Mouse (Mus musculus): ENCODE results near the gene Trhde. TPM values are rescaled to one million over a fixed set of nuclear protein-coding genes. Genes with fewer than 3 reads are reported as not detected.

The Trhde gene
- polyA plus RNA-seq, 1 experiment from 2014 or later = 1.0 TPM

DNA sequence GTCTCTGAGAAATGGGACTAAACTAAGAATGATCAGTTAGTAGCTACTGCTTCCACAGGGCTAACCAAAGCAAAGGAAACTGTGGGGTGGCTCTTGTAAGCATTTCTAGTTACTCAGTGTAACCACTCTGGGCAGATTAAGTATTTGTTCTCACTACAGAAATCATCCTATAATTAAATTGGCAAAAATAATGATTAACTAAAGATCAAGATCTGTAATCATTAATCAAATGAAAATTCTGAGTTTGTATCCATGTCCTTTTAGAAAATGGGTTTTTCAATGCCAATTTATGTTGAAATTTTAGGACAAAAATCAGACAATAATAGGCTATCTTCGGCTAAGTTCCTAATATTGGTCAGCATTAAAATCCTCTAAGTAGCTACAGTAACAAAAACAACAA is 4.4 kb downstream of the Trhde start:
- no peak overlapping the region for H3K4me3 ChIP-seq (replicated peaks)
- peaks cover 25% of the 10 kb centered on the region for H3K4me1 ChIP-seq
- H3K9ac ChIP-seq = no peak overlapping the region
- no peak for ATAC-seq (ENCODE audit: insufficient number of reproducible peaks, low FRiP score, low TSS enrichment, low read depth)
- H3K9me3 ChIP-seq (replicated peaks) = no peaks in the 10 kb centered on the region
- H3K36me3 ChIP-seq = no peaks in the 10 kb centered on the region
- WGBS = 94% methylated on average over 1 of the region's 1 CpGs
- peaks cover 37% of the 10 kb centered on the region for H3K27me3 ChIP-seq
- no peak overlapping the region for H3K27ac ChIP-seq (replicated peaks)
- H3K4me2 ChIP-seq (replicated peaks) = no peak overlapping the region

DNA sequence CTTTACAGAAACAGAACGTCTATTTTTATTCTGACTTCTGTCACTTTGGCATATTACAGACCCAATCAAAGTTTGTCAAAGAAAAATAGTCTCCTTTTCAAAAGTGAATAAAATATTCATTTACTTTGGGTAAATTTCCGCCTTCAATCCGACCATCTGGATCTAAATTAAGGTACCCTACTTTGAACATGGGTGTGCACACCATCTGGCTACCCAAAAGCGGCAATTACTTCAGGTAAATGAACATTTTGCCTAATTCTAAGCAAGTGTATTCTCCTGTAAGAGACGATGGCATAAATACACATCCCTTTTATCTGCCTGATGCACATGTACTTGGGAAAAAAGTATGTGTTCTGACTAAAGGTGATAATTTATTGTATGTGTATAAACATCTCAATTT is 5.2 kb downstream of the Trhde start:
- 72% methylated on average over 5 of the region's 5 CpGs for WGBS
- ATAC-seq (ENCODE audit: insufficient number of reproducible peaks, low FRiP score, low TSS enrichment, low read depth) = no peak
- peaks cover 29% of the 10 kb centered on the region for H3K27me3 ChIP-seq
- no peak overlapping the region for H3K27ac ChIP-seq (replicated peaks)
- H3K36me3 ChIP-seq = no peaks in the 10 kb centered on the region
- no peak overlapping the region for H3K4me3 ChIP-seq (replicated peaks)
- no peak overlapping the region for H3K9ac ChIP-seq
- peaks cover 18% of the 10 kb centered on the region for H3K4me1 ChIP-seq
- no peak overlapping the region for H3K4me2 ChIP-seq (replicated peaks)
- no peaks in the 10 kb centered on the region for H3K9me3 ChIP-seq (replicated peaks)

DNA sequence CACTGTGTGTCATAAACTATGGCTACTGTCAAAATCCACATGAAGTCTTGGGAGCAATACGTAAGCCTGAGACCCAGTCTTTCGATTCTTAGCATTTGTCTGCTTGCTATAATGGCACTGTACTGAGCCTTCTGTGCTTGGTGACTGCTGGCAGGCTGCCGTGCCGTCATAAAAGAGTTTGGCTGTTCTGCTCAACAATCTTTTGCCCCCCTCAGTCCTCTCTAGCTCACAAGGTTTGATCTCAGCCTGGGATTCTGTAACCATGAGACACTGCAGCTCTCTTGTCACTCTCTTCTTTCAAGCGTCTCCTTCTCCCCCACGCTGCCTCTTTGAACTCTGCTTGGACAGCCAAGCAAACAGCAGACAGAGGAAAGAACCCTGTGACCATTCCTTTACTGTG is 7.9 kb downstream of the Trhde start:
- ATAC-seq (ENCODE audit: insufficient number of reproducible peaks, low FRiP score, low TSS enrichment, low read depth) = no peak
- Histone ChIP-seq H3K4me3 (replicated peaks) (no peak overlapping the region), H3K4me1 (no peaks in the 10 kb centered on the region), H3K4me2 (replicated peaks) (no peak overlapping the region), H3K36me3 (no peaks in the 10 kb centered on the region), H3K9me3 (replicated peaks) (no peaks in the 10 kb centered on the region), H3K27me3 (peaks cover 7% of the 10 kb centered on the region), H3K9ac (no peak overlapping the region), H3K27ac (replicated peaks) (no peak overlapping the region)
- 54% methylated on average over 6 of the region's 6 CpGs for WGBS

DNA sequence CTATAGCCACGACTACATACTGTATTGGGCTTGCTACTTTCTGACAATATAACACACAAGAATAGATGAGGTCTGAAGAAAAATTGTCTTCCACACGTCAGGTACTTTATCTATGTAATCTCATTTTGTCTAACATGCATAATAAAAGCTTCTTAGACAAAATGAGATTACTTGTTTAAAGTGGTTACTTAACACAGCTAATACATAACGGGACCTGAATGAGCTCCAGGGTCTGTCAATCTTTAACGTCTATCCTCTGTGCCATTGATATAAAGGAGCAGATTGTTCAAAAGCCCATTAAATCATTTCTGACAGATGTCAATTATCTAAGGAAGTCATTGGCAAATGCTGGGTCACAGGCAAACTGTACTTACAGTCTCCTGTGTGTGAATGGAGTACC is 36.2 kb downstream of the Trhde start:
- H3K36me3 ChIP-seq = no peaks in the 10 kb centered on the region
- H3K4me2 ChIP-seq (replicated peaks) = no peak overlapping the region
- WGBS = 72% methylated on average over 4 of the region's 4 CpGs
- H3K4me1 ChIP-seq = no peaks in the 10 kb centered on the region
- no peak overlapping the region for H3K9ac ChIP-seq
- H3K4me3 ChIP-seq (replicated peaks) = no peak overlapping the region
- no peak overlapping the region for H3K27ac ChIP-seq (replicated peaks)
- ATAC-seq (ENCODE audit: insufficient number of reproducible peaks, low FRiP score, low TSS enrichment, low read depth) = no peak
- no peaks in the 10 kb centered on the region for H3K27me3 ChIP-seq
- no peaks in the 10 kb centered on the region for H3K9me3 ChIP-seq (replicated peaks)

DNA sequence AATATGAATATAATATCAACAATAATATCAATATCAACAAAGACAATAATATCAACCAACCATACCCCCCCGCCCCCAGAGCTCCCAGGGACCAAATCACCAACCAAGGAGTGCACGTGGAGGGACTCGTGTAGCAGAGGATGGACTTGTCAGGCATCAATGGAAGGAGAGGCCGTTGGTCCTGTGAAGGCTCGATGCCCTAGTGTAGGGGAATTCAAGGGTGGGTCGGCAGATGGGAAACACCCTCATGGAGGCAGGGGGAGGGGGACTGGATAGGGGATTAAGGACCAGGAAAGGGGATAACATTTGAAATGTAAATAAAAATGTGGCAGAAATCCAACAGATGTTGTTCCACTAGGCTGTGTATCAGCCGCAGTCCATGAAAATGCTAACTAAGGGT is 40.0 kb downstream of the Trhde start:
- no peaks in the 10 kb centered on the region for H3K27me3 ChIP-seq
- no peaks in the 10 kb centered on the region for H3K4me1 ChIP-seq
- no peak overlapping the region for H3K9ac ChIP-seq
- H3K4me2 ChIP-seq (replicated peaks) = no peak overlapping the region
- no peak overlapping the region for H3K4me3 ChIP-seq (replicated peaks)
- H3K27ac ChIP-seq (replicated peaks) = no peak overlapping the region
- H3K36me3 ChIP-seq = no peaks in the 10 kb centered on the region
- 81% methylated on average over 7 of the region's 7 CpGs for WGBS
- no peak for ATAC-seq (ENCODE audit: insufficient number of reproducible peaks, low FRiP score, low TSS enrichment, low read depth)
- no peaks in the 10 kb centered on the region for H3K9me3 ChIP-seq (replicated peaks)

DNA sequence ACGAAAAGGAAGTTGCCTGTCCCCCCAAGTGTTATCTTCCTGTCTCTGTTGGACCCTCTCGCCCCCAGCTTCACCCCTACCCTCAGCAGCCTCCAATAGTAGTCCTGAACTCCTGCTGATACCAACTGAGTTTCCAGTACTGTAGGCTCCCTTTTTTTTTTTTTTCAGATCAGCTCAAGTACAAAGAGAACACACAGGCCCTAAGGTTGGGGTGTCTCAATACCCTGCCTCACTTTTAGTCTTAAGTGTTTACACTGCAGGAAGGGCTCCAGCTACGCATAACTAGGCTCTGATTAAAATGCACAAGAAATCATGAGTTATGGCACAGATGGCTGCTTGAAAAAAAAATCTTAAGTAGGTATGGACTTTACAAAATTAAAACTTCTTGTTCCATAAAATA is 42.9 kb downstream of the Trhde start:
- WGBS = 61% methylated on average over 3 of the region's 3 CpGs
- Histone ChIP-seq H3K27ac (replicated peaks) (no peak overlapping the region), H3K4me3 (replicated peaks) (no peak overlapping the region), H3K4me2 (replicated peaks) (no peak overlapping the region), H3K9me3 (replicated peaks) (no peaks in the 10 kb centered on the region), H3K4me1 (no peaks in the 10 kb centered on the region), H3K27me3 (no peaks in the 10 kb centered on the region), H3K36me3 (no peaks in the 10 kb centered on the region), H3K9ac (no peak overlapping the region)
- ATAC-seq (ENCODE audit: insufficient number of reproducible peaks, low FRiP score, low TSS enrichment, low read depth) = no peak

DNA sequence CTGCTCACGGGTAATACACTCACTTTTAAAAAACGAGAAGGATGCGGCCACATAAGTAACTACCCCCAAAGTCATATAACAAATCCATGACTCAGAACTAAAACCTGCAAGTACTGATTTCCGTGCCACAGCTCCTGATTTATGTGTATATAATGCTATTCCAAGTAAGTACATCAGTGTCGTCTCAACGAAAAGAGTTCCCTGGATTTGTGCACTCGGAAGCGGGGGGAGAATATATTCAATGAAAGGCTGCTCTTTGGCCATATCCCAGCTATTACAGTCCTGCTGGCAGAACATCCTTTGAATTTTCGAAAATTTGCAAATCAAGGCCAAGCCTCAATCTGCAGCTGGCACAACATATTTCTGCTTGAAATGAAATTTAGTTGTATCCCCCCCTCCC is 43.5 kb downstream of the Trhde start:
- Histone ChIP-seq H3K4me1 (no peaks in the 10 kb centered on the region), H3K9ac (no peak overlapping the region), H3K36me3 (no peaks in the 10 kb centered on the region), H3K27ac (replicated peaks) (no peak overlapping the region), H3K4me2 (replicated peaks) (no peak overlapping the region), H3K4me3 (replicated peaks) (no peak overlapping the region), H3K9me3 (replicated peaks) (no peaks in the 10 kb centered on the region), H3K27me3 (no peaks in the 10 kb centered on the region)
- no peak for ATAC-seq (ENCODE audit: insufficient number of reproducible peaks, low FRiP score, low TSS enrichment, low read depth)
- 76% methylated on average over 9 of the region's 9 CpGs for whole genome bisulfite sequencing

DNA sequence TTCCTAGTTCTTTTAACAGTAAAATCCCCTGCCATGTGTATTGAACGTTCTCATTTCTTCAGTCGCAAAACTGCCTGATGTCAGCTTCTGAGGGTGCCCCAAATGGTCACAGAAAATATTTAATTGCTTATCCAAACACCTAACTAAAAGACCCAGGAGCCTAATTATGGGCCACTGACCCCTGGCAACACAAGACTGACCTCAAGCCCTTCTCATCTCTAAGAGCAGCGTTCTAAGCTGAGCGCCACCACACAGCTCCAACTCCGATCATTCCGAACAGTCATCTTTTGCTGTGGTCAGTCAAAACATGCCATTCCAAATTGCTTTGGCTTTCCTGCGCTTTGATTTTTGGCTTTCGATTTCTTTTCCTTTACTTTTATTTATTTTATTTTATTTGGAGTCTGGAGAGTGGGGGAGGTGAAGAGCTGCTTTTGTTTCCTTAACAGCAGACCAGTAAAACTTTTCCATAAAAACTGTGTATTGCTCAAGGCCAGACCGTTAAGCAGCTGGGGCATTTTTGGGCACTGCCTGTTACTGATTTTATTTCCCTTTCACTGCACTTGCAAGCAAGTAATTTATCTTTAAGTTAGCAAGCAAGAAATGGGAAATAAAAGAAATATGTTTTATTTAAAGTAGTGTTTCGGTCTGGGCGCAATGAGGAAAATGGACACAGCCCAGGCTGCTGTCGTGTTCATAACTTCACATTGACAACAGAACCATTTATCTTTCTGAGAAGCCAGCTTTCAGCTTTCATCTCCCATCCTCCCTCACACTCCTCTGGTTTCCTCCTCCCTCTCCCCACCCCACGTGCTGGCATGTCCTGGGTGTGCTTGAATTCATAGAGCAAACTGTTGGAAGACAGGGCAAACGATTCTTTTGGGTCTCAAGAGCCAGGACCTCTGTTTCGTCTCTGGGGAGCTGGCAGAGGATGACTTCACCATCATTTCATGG is 59.1 kb downstream of the Trhde start:
- no peak overlapping the region for H3K4me2 ChIP-seq (replicated peaks)
- no peaks in the 10 kb centered on the region for H3K4me1 ChIP-seq
- ATAC-seq (ENCODE audit: insufficient number of reproducible peaks, low FRiP score, low TSS enrichment, low read depth) = no peak
- 45% methylated on average over 15 of the region's 15 CpGs for WGBS
- no peak overlapping the region for H3K27ac ChIP-seq (replicated peaks)
- no peak overlapping the region for H3K4me3 ChIP-seq (replicated peaks)
- no peaks in the 10 kb centered on the region for H3K9me3 ChIP-seq (replicated peaks)
- no peaks in the 10 kb centered on the region for H3K36me3 ChIP-seq
- H3K9ac ChIP-seq = no peak overlapping the region
- H3K27me3 ChIP-seq = no peaks in the 10 kb centered on the region

DNA sequence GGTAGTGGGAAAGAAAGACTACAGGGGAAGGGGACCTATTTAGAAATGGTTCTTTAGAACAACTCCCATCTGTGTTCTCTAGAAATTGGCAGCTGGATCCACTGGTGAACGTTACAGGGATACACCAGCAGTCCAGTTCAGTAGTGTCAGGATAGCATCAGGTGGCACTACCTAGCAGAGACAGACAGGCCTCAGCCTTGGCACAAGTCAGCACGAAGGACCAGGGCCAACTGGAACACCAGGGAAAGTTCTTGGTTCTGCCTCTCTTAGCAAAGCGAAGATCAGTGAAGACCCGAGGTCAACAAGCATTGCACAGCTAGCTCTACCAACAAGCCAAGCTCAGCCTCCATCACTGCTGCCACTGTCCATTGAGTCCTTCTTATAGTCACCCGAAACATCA is 62.2 kb downstream of the Trhde start:
- Histone ChIP-seq H3K4me1 (peaks cover 4% of the 10 kb centered on the region; the same call in 1 of the 2 replicates), H3K4me2 (replicated peaks) (no peak overlapping the region), H3K27me3 (no peaks in the 10 kb centered on the region), H3K36me3 (no peaks in the 10 kb centered on the region), H3K27ac (replicated peaks) (no peak overlapping the region), H3K4me3 (replicated peaks) (no peak overlapping the region), H3K9me3 (replicated peaks) (no peaks in the 10 kb centered on the region), H3K9ac (no peak overlapping the region)
- WGBS = 85% methylated on average over 5 of the region's 5 CpGs
- ATAC-seq (ENCODE audit: insufficient number of reproducible peaks, low FRiP score, low TSS enrichment, low read depth) = no peak

DNA sequence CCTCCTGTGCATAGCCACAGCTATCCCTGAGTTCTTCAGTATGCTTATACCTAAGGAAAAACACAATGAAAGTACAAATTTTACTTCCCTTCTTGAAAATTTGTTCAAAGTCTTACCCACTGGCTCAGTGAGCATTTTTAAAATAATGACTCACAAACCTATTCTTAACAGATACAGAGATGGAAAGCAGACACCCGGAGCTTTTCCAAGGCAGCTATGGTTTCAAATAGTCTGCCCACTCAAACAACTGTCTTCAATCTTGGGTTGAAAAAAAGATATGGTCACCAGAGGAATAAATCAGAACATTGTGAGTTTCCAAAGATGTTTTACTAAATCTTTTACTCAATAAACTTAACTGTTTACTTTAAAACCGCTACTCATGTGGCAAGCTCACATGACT is 64.5 kb downstream of the Trhde start:
- Histone ChIP-seq H3K9me3 (replicated peaks) (no peaks in the 10 kb centered on the region), H3K4me2 (replicated peaks) (no peak overlapping the region), H3K36me3 (no peaks in the 10 kb centered on the region), H3K9ac (no peak overlapping the region), H3K4me1 (peaks cover 4% of the 10 kb centered on the region; the same call in 1 of the 2 replicates), H3K27me3 (no peaks in the 10 kb centered on the region), H3K27ac (replicated peaks) (no peak overlapping the region), H3K4me3 (replicated peaks) (no peak overlapping the region)
- ATAC-seq (ENCODE audit: insufficient number of reproducible peaks, low FRiP score, low TSS enrichment, low read depth) = no peak
- 63% methylated on average over 2 of the region's 2 CpGs for WGBS

DNA sequence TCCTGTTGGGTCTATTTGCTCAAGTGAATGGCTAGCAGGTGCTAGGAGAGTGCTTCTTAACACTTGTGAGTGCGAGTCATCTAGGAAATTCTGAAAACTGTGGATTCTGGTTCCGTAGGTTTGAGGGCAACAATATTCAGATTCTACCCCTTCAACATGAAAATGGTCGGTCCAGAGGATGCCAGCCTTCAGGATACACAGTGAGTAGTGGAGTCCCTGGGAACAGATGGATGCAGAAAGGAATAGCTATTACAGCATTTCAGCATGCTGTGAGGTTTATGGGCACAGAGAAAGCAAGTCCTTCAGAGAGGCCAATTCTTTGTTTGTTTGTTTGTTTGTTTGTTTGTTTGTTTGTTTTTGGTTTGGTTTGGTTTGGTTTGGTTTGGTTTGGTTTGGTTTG is 65.7 kb downstream of the Trhde start:
- H3K9me3 ChIP-seq (replicated peaks) = no peaks in the 10 kb centered on the region
- H3K4me2 ChIP-seq (replicated peaks) = no peak overlapping the region
- H3K9ac ChIP-seq = no peak overlapping the region
- no peak overlapping the region for H3K4me3 ChIP-seq (replicated peaks)
- no peaks in the 10 kb centered on the region for H3K36me3 ChIP-seq
- peaks cover 4% of the 10 kb centered on the region; the same call in 1 of the 2 replicates for H3K4me1 ChIP-seq
- 82% methylated on average over 3 of the region's 3 CpGs for WGBS
- H3K27me3 ChIP-seq = no peaks in the 10 kb centered on the region
- no peak for ATAC-seq (ENCODE audit: insufficient number of reproducible peaks, low FRiP score, low TSS enrichment, low read depth)
- no peak overlapping the region for H3K27ac ChIP-seq (replicated peaks)

DNA sequence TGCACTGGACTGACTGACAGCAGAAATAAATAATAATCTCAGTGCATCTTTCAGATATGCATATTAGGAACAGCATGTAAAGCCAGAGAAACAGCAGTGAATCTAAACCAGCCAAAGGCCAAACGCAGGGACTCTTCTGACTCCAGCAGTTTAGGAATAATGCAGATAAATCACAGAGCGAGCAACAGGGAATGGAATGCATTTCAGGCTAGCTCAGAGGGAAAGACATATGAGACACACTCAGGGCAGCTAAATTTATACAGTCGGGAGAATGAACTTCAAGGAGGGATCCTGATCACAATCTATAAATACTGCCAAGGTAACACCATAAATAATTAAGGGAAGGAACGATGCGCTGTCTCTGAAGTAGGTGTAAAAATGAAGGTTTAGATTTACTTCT is 66.4 kb downstream of the Trhde start:
- Histone ChIP-seq H3K4me2 (replicated peaks) (no peak overlapping the region), H3K36me3 (no peaks in the 10 kb centered on the region), H3K9me3 (replicated peaks) (no peaks in the 10 kb centered on the region), H3K27ac (replicated peaks) (no peak overlapping the region), H3K4me1 (peaks cover 4% of the 10 kb centered on the region; the same call in 1 of the 2 replicates), H3K9ac (no peak overlapping the region), H3K27me3 (no peaks in the 10 kb centered on the region), H3K4me3 (replicated peaks) (no peak overlapping the region)
- WGBS = 36% methylated on average over 5 of the region's 5 CpGs
- no peak for ATAC-seq (ENCODE audit: insufficient number of reproducible peaks, low FRiP score, low TSS enrichment, low read depth)

Measured in embryonic facial prominence, embryonic 15.5 days (tissue).